Mouse (Mus musculus): ENCODE data around the gene Gclc. TPM values are rescaled to one million over a fixed set of nuclear protein-coding genes. Genes with fewer than 3 reads are reported as not detected.

Gene Gclc
- polyA plus RNA-seq, 1 experiment from 2014 or later, result 24.5 TPM

- no peak for ATAC-seq (ENCODE audit: low FRiP score, low TSS enrichment)
Measured at GRCm38 (mm10) chr9:77808481-77808880, 54.1 kb downstream of the Gclc start.

GRCm38 (mm10) chr9:77818858-77819257 lies 64.5 kb downstream of the Gclc start:
- H3K4me3 ChIP-seq (replicated peaks; ENCODE audit: low read depth, low read length), result no peak overlapping the region
- DNase-seq, result peak; percentile 35
- no peak overlapping the region for H3K9ac ChIP-seq (replicated peaks; ENCODE audit: low read length)
- WGBS, result 56% methylated on average over 7 of the region's 7 CpGs
- no peak for ATAC-seq (ENCODE audit: low FRiP score, low TSS enrichment)
- H3K36me3 ChIP-seq (ENCODE audit: control insufficient read depth, insufficient read depth, low read length), result no peaks in the 10 kb centered on the region
- H3K27me3 ChIP-seq (ENCODE audit: control insufficient read depth, insufficient read depth, low read length), result no peaks in the 10 kb centered on the region
- no peaks in the 10 kb centered on the region for H3K9me3 ChIP-seq (ENCODE audit: control insufficient read depth, low read length)
- no peak overlapping the region for H3K27ac ChIP-seq (replicated peaks; ENCODE audit: low read depth, low read length)
- H3K4me1 ChIP-seq (ENCODE audit: control insufficient read depth, insufficient read depth, low read length), result no peaks in the 10 kb centered on the region
- no peak overlapping the region for H3K4me2 ChIP-seq (ENCODE audit: low read length)

More at GRCm38 (mm10) chr9:77808481-77808880, 54.1 kb downstream of the Gclc start:
- Histone ChIP-seq H3K9ac (replicated peaks; ENCODE audit: low read length) (no peak overlapping the region), H3K4me3 (replicated peaks; ENCODE audit: low read depth, low read length) (no peak overlapping the region), H3K27ac (replicated peaks; ENCODE audit: low read depth, low read length) (no peak overlapping the region), H3K36me3 (ENCODE audit: control insufficient read depth, insufficient read depth, low read length) (no peaks in the 10 kb centered on the region), H3K27me3 (ENCODE audit: control insufficient read depth, insufficient read depth, low read length) (no peaks in the 10 kb centered on the region), H3K4me1 (ENCODE audit: control insufficient read depth, insufficient read depth, low read length) (no peaks in the 10 kb centered on the region), H3K4me2 (ENCODE audit: low read length) (no peak overlapping the region), H3K9me3 (ENCODE audit: control insufficient read depth, low read length) (no peaks in the 10 kb centered on the region)
- DNase-seq, result no peak
- 87% methylated on average over 6 of the region's 6 CpGs for WGBS

GRCm38 (mm10) chr9:77819318-77819717 lies 65.0 kb downstream of the Gclc start:
- Histone ChIP-seq H3K36me3 (ENCODE audit: control insufficient read depth, insufficient read depth, low read length) (no peaks in the 10 kb centered on the region), H3K4me1 (ENCODE audit: control insufficient read depth, insufficient read depth, low read length) (no peaks in the 10 kb centered on the region), H3K4me3 (replicated peaks; ENCODE audit: low read depth, low read length) (no peak overlapping the region), H3K27me3 (ENCODE audit: control insufficient read depth, insufficient read depth, low read length) (no peaks in the 10 kb centered on the region), H3K27ac (replicated peaks; ENCODE audit: low read depth, low read length) (no peak overlapping the region), H3K4me2 (ENCODE audit: low read length) (no peak overlapping the region), H3K9me3 (ENCODE audit: control insufficient read depth, low read length) (no peaks in the 10 kb centered on the region), H3K9ac (replicated peaks; ENCODE audit: low read length) (no peak overlapping the region)
- WGBS, result 80% methylated on average over 2 of the region's 2 CpGs
- no peak for ATAC-seq (ENCODE audit: low FRiP score, low TSS enrichment)
- DNase-seq, result no peak

GRCm38 (mm10) chr9:77820836-77821235 lies 66.5 kb downstream of the Gclc start:
- Histone ChIP-seq H3K4me2 (ENCODE audit: low read length) (no peak overlapping the region), H3K36me3 (ENCODE audit: control insufficient read depth, insufficient read depth, low read length) (no peaks in the 10 kb centered on the region), H3K4me3 (replicated peaks; ENCODE audit: low read depth, low read length) (no peak overlapping the region), H3K27me3 (ENCODE audit: control insufficient read depth, insufficient read depth, low read length) (no peaks in the 10 kb centered on the region), H3K27ac (replicated peaks; ENCODE audit: low read depth, low read length) (no peak overlapping the region), H3K9me3 (ENCODE audit: control insufficient read depth, low read length) (no peaks in the 10 kb centered on the region), H3K9ac (replicated peaks; ENCODE audit: low read length) (no peak overlapping the region), H3K4me1 (ENCODE audit: control insufficient read depth, insufficient read depth, low read length) (no peaks in the 10 kb centered on the region)
- ATAC-seq (ENCODE audit: low FRiP score, low TSS enrichment), result no peak
- DNase-seq, result no peak
- 79% methylated on average over 4 of the region's 4 CpGs for WGBS

GRCm38 (mm10) chr9:77825380-77825961 lies 71.1 kb downstream of the Gclc start:
- no peak overlapping the region for H3K27ac ChIP-seq (replicated peaks; ENCODE audit: low read depth, low read length)
- DNase-seq (no peak), ATAC-seq (ENCODE audit: low FRiP score, low TSS enrichment) (no peak)
- no peak overlapping the region for H3K4me3 ChIP-seq (replicated peaks; ENCODE audit: low read depth, low read length)
- H3K9me3 ChIP-seq (ENCODE audit: control insufficient read depth, low read length), result no peaks in the 10 kb centered on the region
- H3K36me3 ChIP-seq (ENCODE audit: control insufficient read depth, insufficient read depth, low read length), result no peaks in the 10 kb centered on the region
- H3K27me3 ChIP-seq (ENCODE audit: control insufficient read depth, insufficient read depth, low read length), result no peaks in the 10 kb centered on the region
- H3K4me2 ChIP-seq (ENCODE audit: low read length), result no peak overlapping the region
- H3K9ac ChIP-seq (replicated peaks; ENCODE audit: low read length), result no peak overlapping the region
- WGBS, result 27% methylated on average over 7 of the region's 7 CpGs
- H3K4me1 ChIP-seq (ENCODE audit: control insufficient read depth, insufficient read depth, low read length), result no peaks in the 10 kb centered on the region

- H3K9ac ChIP-seq (replicated peaks; ENCODE audit: low read length), result no peak overlapping the region
- H3K4me2 ChIP-seq (ENCODE audit: low read length), result no peak overlapping the region
- no peaks in the 10 kb centered on the region for H3K27me3 ChIP-seq (ENCODE audit: control insufficient read depth, insufficient read depth, low read length)
- H3K27ac ChIP-seq (replicated peaks; ENCODE audit: low read depth, low read length), result no peak overlapping the region
- H3K4me1 ChIP-seq (ENCODE audit: control insufficient read depth, insufficient read depth, low read length), result no peaks in the 10 kb centered on the region
- H3K36me3 ChIP-seq (ENCODE audit: control insufficient read depth, insufficient read depth, low read length), result no peaks in the 10 kb centered on the region
- no peak overlapping the region for H3K4me3 ChIP-seq (replicated peaks; ENCODE audit: low read depth, low read length)
- WGBS, result 43% methylated on average over 4 of the region's 4 CpGs
- ATAC-seq (ENCODE audit: low FRiP score, low TSS enrichment) (no peak), DNase-seq (no peak)
- no peaks in the 10 kb centered on the region for H3K9me3 ChIP-seq (ENCODE audit: control insufficient read depth, low read length)
Measured at GRCm38 (mm10) chr9:77826237-77826636, 71.9 kb downstream of the Gclc start.

- Histone ChIP-seq H3K27ac (replicated peaks; ENCODE audit: low read depth, low read length) (no peak overlapping the region), H3K4me2 (ENCODE audit: low read length) (no peak overlapping the region)
- ATAC-seq (ENCODE audit: low FRiP score, low TSS enrichment), result no peak
Measured at GRCm38 (mm10) chr9:77828531-77828965, 74.2 kb downstream of the Gclc start.

GRCm38 (mm10) chr9:77834259-77834993 lies 80.1 kb downstream of the Gclc start:
- Histone ChIP-seq H3K9ac (replicated peaks; ENCODE audit: low read length) (no peak overlapping the region), H3K4me3 (replicated peaks; ENCODE audit: low read depth, low read length) (no peak overlapping the region), H3K27me3 (ENCODE audit: control insufficient read depth, insufficient read depth, low read length) (no peaks in the 10 kb centered on the region), H3K9me3 (ENCODE audit: control insufficient read depth, low read length) (no peaks in the 10 kb centered on the region), H3K27ac (replicated peaks; ENCODE audit: low read depth, low read length) (no peak overlapping the region), H3K36me3 (ENCODE audit: control insufficient read depth, insufficient read depth, low read length) (no peaks in the 10 kb centered on the region), H3K4me1 (ENCODE audit: control insufficient read depth, insufficient read depth, low read length) (no peaks in the 10 kb centered on the region), H3K4me2 (ENCODE audit: low read length) (no peak overlapping the region)
- WGBS, result 78% methylated on average over 9 of the region's 9 CpGs
- no peak for ATAC-seq (ENCODE audit: low FRiP score, low TSS enrichment)
- DNase-seq, result no peak

More at GRCm38 (mm10) chr9:77828531-77828965, 74.2 kb downstream of the Gclc start:
- Histone ChIP-seq H3K36me3 (ENCODE audit: control insufficient read depth, insufficient read depth, low read length) (no peaks in the 10 kb centered on the region), H3K4me3 (replicated peaks; ENCODE audit: low read depth, low read length) (no peak overlapping the region), H3K9ac (replicated peaks; ENCODE audit: low read length) (no peak overlapping the region), H3K9me3 (ENCODE audit: control insufficient read depth, low read length) (no peaks in the 10 kb centered on the region), H3K4me1 (ENCODE audit: control insufficient read depth, insufficient read depth, low read length) (no peaks in the 10 kb centered on the region), H3K27me3 (ENCODE audit: control insufficient read depth, insufficient read depth, low read length) (no peaks in the 10 kb centered on the region)
- DNase-seq, result no peak
- 81% methylated on average over 7 of the region's 7 CpGs for WGBS

GRCm38 (mm10) chr9:77835122-77835521 lies 80.8 kb downstream of the Gclc start:
- no peaks in the 10 kb centered on the region for H3K9me3 ChIP-seq (ENCODE audit: control insufficient read depth, low read length)
- no peaks in the 10 kb centered on the region for H3K4me1 ChIP-seq (ENCODE audit: control insufficient read depth, insufficient read depth, low read length)
- ATAC-seq (ENCODE audit: low FRiP score, low TSS enrichment) (no peak), DNase-seq (no peak)
- H3K9ac ChIP-seq (replicated peaks; ENCODE audit: low read length), result no peak overlapping the region
- 91% methylated on average over 6 of the region's 6 CpGs for WGBS
- H3K4me2 ChIP-seq (ENCODE audit: low read length), result no peak overlapping the region
- no peak overlapping the region for H3K27ac ChIP-seq (replicated peaks; ENCODE audit: low read depth, low read length)
- no peaks in the 10 kb centered on the region for H3K36me3 ChIP-seq (ENCODE audit: control insufficient read depth, insufficient read depth, low read length)
- no peak overlapping the region for H3K4me3 ChIP-seq (replicated peaks; ENCODE audit: low read depth, low read length)
- H3K27me3 ChIP-seq (ENCODE audit: control insufficient read depth, insufficient read depth, low read length), result no peaks in the 10 kb centered on the region

Data from midbrain, embryonic 14.5 days (tissue).